Comparison of ENCODE assay signal across 8 mouse cellular contexts in the genomic region with DNA sequence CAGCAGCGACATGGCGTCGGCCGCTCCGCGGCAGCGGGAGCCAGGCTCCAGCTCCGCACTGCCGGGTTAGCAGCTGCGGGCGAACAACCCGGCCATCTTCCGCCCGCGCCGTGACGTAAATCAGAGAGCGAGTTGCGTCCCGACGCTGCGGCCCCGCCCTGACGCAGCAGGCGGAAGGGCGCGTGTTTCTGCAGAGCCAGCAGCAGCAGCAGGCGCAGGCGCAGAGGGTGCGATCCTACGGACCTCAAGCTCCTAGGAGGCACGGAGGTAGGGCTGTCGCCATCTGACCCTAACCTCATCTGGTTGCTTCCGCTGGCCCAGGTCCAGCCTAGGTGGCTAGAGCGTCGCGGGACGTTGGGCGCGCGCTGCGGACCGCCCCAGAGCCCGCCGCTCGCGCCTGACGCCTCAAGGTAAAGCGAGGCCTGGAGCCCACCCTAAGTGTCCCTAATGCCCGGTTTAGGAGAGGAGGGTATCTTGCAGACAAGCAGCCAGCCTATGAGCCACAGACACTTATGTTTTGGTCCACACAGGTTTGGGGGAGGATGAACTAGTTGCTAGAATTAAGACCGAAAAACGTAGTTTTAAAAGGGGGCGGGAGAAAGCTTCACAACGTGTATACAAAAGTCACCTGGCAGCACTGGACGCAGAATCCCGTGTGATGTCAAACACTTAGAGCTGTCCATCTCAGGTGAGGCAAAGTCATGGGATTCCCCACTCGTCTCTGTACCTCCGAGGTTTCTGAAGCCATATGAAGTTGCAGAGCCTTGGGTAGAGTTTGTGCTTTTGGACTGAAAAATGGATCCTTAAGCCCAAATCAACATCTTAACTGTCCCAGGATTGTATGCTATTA. TPM values are rescaled to one million over a fixed set of nuclear protein-coding genes. Genes with fewer than 3 reads are reported as not detected.
A peak's percentile ranks its signal among the peaks of the same experiment; 100 is the strongest.
DNase-seq lines count a peak whose midpoint lies in the region; ATAC-seq and TF ChIP-seq lines count a peak whose summit lies in the region.

A gene (minus strand): TSS at position 122 of the 850 bp plus-strand sequence.
A gene (plus strand): TSS at position 137 of the 850 bp plus-strand sequence.

- TF ChIP-seq POLR2A in heart, adult 2 months (IDR thresholded peaks at IDR 0.05; ENCODE audit: insufficient read depth, low read depth, low read length): peak; percentile 93

- H3K36me3 ChIP-seq in embryonic facial prominence, embryonic 14.5 days (ENCODE audit: control insufficient read depth, insufficient read depth, low read length): no peaks in the 10 kb centered on the region
- peaks cover 3% of the 10 kb centered on the region for H3K36me3 ChIP-seq in heart, adult 2 months (ENCODE audit: control insufficient read depth, insufficient read depth, low read length)
- no peaks in the 10 kb centered on the region for H3K36me3 ChIP-seq in limb, embryonic 13.5 days
- H3K36me3 ChIP-seq in midbrain, embryonic 16.5 days (ENCODE audit: control insufficient read depth, insufficient read depth, low read length): no peaks in the 10 kb centered on the region

- peak within 1 kb of the TSS; percentile 94 for H3K9ac ChIP-seq in embryonic facial prominence, embryonic 14.5 days (ENCODE audit: low read depth, low read length)
- peak within 1 kb of the TSS; percentile 84 for H3K9ac ChIP-seq in heart, adult 2 months (ENCODE audit: low read depth, low read length)
- peak within 1 kb of the TSS; percentile 96 for H3K9ac ChIP-seq in limb, embryonic 13.5 days
- H3K9ac ChIP-seq in midbrain, embryonic 16.5 days (ENCODE audit: low read depth, low read length): peak within 1 kb of the TSS; percentile 97

- WGBS in embryonic facial prominence, embryonic 14.5 days: 1% methylated on average over 26 of the region's 58 CpGs
- under 1% methylated on average over 58 of the region's 58 CpGs for WGBS in heart, adult 2 months
- WGBS in limb, embryonic 13.5 days: under 1% methylated on average over 58 of the region's 58 CpGs
- 1% methylated on average over 58 of the region's 58 CpGs for WGBS in midbrain, embryonic 16.5 days

- TF ChIP-seq EP300 in heart, adult 2 months (IDR thresholded peaks at IDR 0.05; ENCODE audit: insufficient read depth, low read depth, low read length): 0 out of 2 replicates have a peak, but pooled peaks have one; percentile 66

- ATAC-seq in embryonic facial prominence, embryonic 14.5 days (ENCODE audit: low read depth): peak; percentile 99
- ATAC-seq in limb, embryonic 13.5 days (ENCODE audit: low FRiP score, low read depth): peak; percentile 97
- ATAC-seq in midbrain, embryonic 16.5 days: peak; percentile 98

- no peaks in the 10 kb centered on the region for H3K27me3 ChIP-seq in embryonic facial prominence, embryonic 14.5 days (replicated peaks; ENCODE audit: control insufficient read depth, insufficient read depth, low read length)
- no peaks in the 10 kb centered on the region for H3K27me3 ChIP-seq in heart, adult 2 months (ENCODE audit: control insufficient read depth, insufficient read depth, low read length)
- no peaks in the 10 kb centered on the region for H3K27me3 ChIP-seq in limb, embryonic 13.5 days
- no peaks in the 10 kb centered on the region for H3K27me3 ChIP-seq in midbrain, embryonic 16.5 days (ENCODE audit: control insufficient read depth, insufficient read depth, low read depth, low read length)

- peaks cover 10% of the 10 kb centered on the region for H3K4me1 ChIP-seq in embryonic facial prominence, embryonic 14.5 days (ENCODE audit: control insufficient read depth, insufficient read depth, low read length)
- H3K4me1 ChIP-seq in heart, adult 2 months (ENCODE audit: control insufficient read depth, insufficient read depth, low read length): peaks cover 3% of the 10 kb centered on the region
- peaks cover 28% of the 10 kb centered on the region for H3K4me1 ChIP-seq in limb, embryonic 13.5 days
- peaks cover 27% of the 10 kb centered on the region for H3K4me1 ChIP-seq in midbrain, embryonic 16.5 days (ENCODE audit: control insufficient read depth, insufficient read depth, low read length)

- intact Hi-C loops in heart, adult 2 months (cut with DNase I): loop anchor here (2.0 to 10.0 kb wide), 5 partner anchors 31 to 1295 kb away; a partner anchor contains a TSS

- peaks cover 2% of the 10 kb centered on the region; the same call in 1 of the 2 replicates for H3K79me2 ChIP-seq in heart, adult 2 months (replicated peaks; ENCODE audit: control insufficient read depth, insufficient read depth, low read length)

- no peak for TF ChIP-seq CTCF in heart, adult 2 months (IDR thresholded peaks at IDR 0.05)

- DNase-seq in 3T3-L1 (ENCODE audit: low read depth, low spot score): peak; percentile 93
- DNase-seq in adrenal gland, postnatal 4 days (ENCODE audit: low spot score in 2 of 2): peak; percentile 79
- peak; percentile 97 for DNase-seq in embryonic facial prominence, embryonic 14.5 days (ENCODE audit: low spot score)
- peak; percentile 93 to 96 for DNase-seq in heart, adult 2 months
- peak; percentile 91 to 92 for DNase-seq in kidney, adult 8-10 months
- peak; percentile 92 to 94 for DNase-seq in spleen, postnatal 10 days (ENCODE audit: low spot score in 2 of 2)

- peak within 1 kb of the TSS; percentile 86 for H3K4me3 ChIP-seq in embryonic facial prominence, embryonic 14.5 days (ENCODE audit: low read depth, low read length)
- H3K4me3 ChIP-seq in heart, adult 2 months: peak within 1 kb of the TSS; percentile 84
- H3K4me3 ChIP-seq in limb, embryonic 13.5 days: peak within 1 kb of the TSS; percentile 91
- H3K4me3 ChIP-seq in midbrain, embryonic 16.5 days (ENCODE audit: low read depth, low read length): peak within 1 kb of the TSS; percentile 99

- peak within 1 kb of the TSS; percentile 91 for H3K27ac ChIP-seq in embryonic facial prominence, embryonic 14.5 days (replicated peaks; ENCODE audit: low read depth, low read length)
- H3K27ac ChIP-seq in heart, adult 2 months: peak within 1 kb of the TSS; percentile 94
- H3K27ac ChIP-seq in limb, embryonic 13.5 days: peak within 1 kb of the TSS; percentile 84
- peak within 1 kb of the TSS; percentile 93 for H3K27ac ChIP-seq in midbrain, embryonic 16.5 days (ENCODE audit: low read length)

- peak within 1 kb of the TSS; percentile 82 for H3K4me2 ChIP-seq in embryonic facial prominence, embryonic 14.5 days (ENCODE audit: low read depth, low read length)
- H3K4me2 ChIP-seq in limb, embryonic 13.5 days (replicated peaks): peak within 1 kb of the TSS; percentile 96
- H3K4me2 ChIP-seq in midbrain, embryonic 16.5 days (ENCODE audit: low read length): peak within 1 kb of the TSS; percentile 93

- H3K9me3 ChIP-seq in embryonic facial prominence, embryonic 14.5 days (ENCODE audit: control insufficient read depth, low read length): no peaks in the 10 kb centered on the region
- no peaks in the 10 kb centered on the region for H3K9me3 ChIP-seq in limb, embryonic 13.5 days
- no peaks in the 10 kb centered on the region for H3K9me3 ChIP-seq in midbrain, embryonic 16.5 days (replicated peaks; ENCODE audit: control insufficient read depth, low read length, poor library complexity, severe bottlenecking)

RNA-seq across cellular contexts. Expression of the first gene that starts in this region (rescaled TPM):
- total RNA-seq in adrenal gland, postnatal 4 days (2021): 10 to 100 TPM; 88.6 to 95.3 TPM
- 46.2 and 48.6 TPM in 2 replicates for polyA plus RNA-seq in embryonic facial prominence, embryonic 14.5 days (2014; fragmentation: Nextera tagmentation; extraction: Ambion mirVana)
- 10 to 100 TPM; 19.6 to 20.4 TPM for total RNA-seq in heart, adult 2 months (2021)
- polyA plus RNA-seq in heart, adult 2 months (2012; rRNA removed): 23.3 and 28.3 TPM in 2 replicates
- polyA plus RNA-seq in limb, embryonic 13.5 days (2015; fragmentation: Nextera tagmentation; extraction: Ambion mirVana): 44.4 and 50.6 TPM in 2 replicates
- polyA plus RNA-seq in midbrain, embryonic 16.5 days (2015; fragmentation: Nextera tagmentation; extraction: Ambion mirVana): 55.9 and 57.4 TPM in 2 replicates

RNA-seq across cellular contexts. Expression of the second gene that starts in this region (rescaled TPM):
- 10 to 100 TPM; 28.0 to 30.1 TPM for total RNA-seq in adrenal gland, postnatal 4 days (2021)
- 31.0 and 40.1 TPM in 2 replicates for polyA plus RNA-seq in embryonic facial prominence, embryonic 14.5 days (2014; fragmentation: Nextera tagmentation; extraction: Ambion mirVana)
- total RNA-seq in heart, adult 2 months (2021): 1 to 10 TPM; 8.3 to 9.6 TPM
- 26.1 and 36.0 TPM in 2 replicates for polyA plus RNA-seq in heart, adult 2 months (2012; rRNA removed)
- polyA plus RNA-seq in limb, embryonic 13.5 days (2015; fragmentation: Nextera tagmentation; extraction: Ambion mirVana): 26.9 and 28.3 TPM in 2 replicates
- 22.0 and 25.1 TPM in 2 replicates for polyA plus RNA-seq in midbrain, embryonic 16.5 days (2015; fragmentation: Nextera tagmentation; extraction: Ambion mirVana)

Comparison
In these comparisons a context has a peak if more than half of its experiments do, and no peak if none do; other contexts are left out.
1. Peak in every context shown above with its lines: DNase-seq, ATAC-seq, H3K4me3 ChIP-seq and H3K27ac ChIP-seq.
2. RNA of the first gene that starts in this region (total RNA-seq): 88.6 to 95.3 TPM in adrenal gland, postnatal 4 days; 19.6 to 20.4 TPM in heart, adult 2 months; every median in the first group is over 4 times any median in the second.